Mouse (Mus musculus) cerebellum, adult 2 months (tissue): ENCODE measurements around the gene Rassf6.

Experiments used
- CTCF ChIP-seq: fragments of 200-500 bp; IDR thresholded peaks from 2 replicates; pipeline ENCODE4 v1.5.1; 2011; ENCODE audit warnings: low read depth, mild to moderate bottlenecking, control low read depth, low read length, moderate library complexity, borderline replicate concordance; ENCODE audit not compliant: insufficient read depth
- POLR2A ChIP-seq: fragments of 200-500 bp; IDR thresholded peaks from 2 replicates; pipeline ENCODE4 v1.6.1; 2011; ENCODE audit warnings: low read length, control low read depth, borderline replicate concordance; ENCODE audit not compliant: insufficient read depth

GRCm38 (mm10) chr5:90623209-90623608 lies 17.2 kb downstream of the Rassf6 start:
- TF ChIP-seq CTCF = no peak
- no peak for TF ChIP-seq POLR2A
